Comparison of ENCODE assay signal across 8 mouse cellular contexts in the genomic region with DNA sequence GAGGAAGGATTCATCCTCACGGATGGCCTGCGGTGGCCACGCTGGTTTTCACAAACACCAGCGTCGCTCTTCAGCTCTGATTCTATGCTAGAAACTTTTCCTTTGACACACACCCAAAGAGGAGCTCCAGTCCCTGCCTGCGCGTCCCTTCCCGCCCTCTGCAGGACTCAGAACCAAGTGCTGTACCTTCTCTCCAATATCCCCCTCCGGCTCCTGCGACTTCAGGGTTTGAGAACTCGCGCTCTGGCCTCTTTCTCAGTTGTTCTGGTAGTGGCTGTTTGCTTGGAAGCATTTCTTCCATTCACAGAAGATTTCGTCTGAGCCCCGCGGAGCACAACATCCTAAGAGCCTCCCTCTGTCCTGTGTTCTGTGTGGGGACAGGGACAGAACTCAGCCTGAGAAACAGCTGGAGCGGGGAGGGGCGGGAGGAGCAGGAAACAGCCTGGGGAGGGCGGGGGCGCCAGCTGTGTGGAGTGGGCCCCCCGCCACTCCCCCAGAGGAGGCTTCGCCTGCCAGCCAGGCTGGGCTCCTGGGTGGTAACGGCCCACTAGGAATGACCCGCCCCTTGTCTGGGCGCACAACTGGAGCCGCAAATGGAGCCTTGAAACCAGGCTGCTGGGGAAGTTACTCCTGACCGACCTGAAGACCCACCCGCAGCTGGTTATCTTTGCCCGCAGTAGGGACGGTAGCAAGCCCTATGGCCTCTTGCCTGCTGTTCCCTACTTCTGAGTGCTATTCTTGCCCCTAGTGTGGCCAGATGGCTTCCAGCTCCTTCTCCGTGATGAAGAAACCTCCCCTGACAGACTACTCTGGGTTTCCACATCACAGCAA. TPM values are rescaled to one million over a fixed set of nuclear protein-coding genes. Genes with fewer than 3 reads are reported as not detected.
DNase-seq lines count a peak whose midpoint lies in the region; ATAC-seq and TF ChIP-seq lines count a peak whose summit lies in the region.

A gene (minus strand): TSS at position 392 of the 831 bp plus-strand sequence.

- peak; percentile 41 for DNase-seq in urinary bladder, postnatal 14 days (ENCODE audit: low spot score)
- no peak for DNase-seq in urinary bladder, postnatal 10 days (ENCODE audit: low spot score)
- peak; percentile 87 for DNase-seq in gastrocnemius, adult 2 months
- DNase-seq in hindbrain, embryonic 11.5 days (ENCODE audit: low spot score) = peak; percentile 21
- no peak for DNase-seq in liver, embryonic 13.5 days
- DNase-seq in neural tube, embryonic 10.5 days (ENCODE audit: extremely low spot score, low spot score) = peak; percentile 36
- no peak for DNase-seq in frontal cortex, postnatal 14 days (ENCODE audit: low spot score in 2 of 2)
- no peak for DNase-seq in right cerebral cortex, postnatal 14 days

- no peak within 1 kb of the TSS for H3K9ac ChIP-seq in hindbrain, embryonic 11.5 days (ENCODE audit: low read depth, low read length)
- no peak within 1 kb of the TSS for H3K9ac ChIP-seq in liver, embryonic 13.5 days

- H3K27me3 ChIP-seq in hindbrain, embryonic 11.5 days (ENCODE audit: control insufficient read depth, insufficient read depth, low read length) = no peaks in the 10 kb centered on the region; the same call in 1 of the 2 replicates
- H3K27me3 ChIP-seq in liver, embryonic 13.5 days = peaks cover 20% of the 10 kb centered on the region

- peak; percentile 12; the same call in 1 of the 2 replicates for TF ChIP-seq CTCF in gastrocnemius, adult 2 months (IDR thresholded peaks at IDR 0.05)

- H3K27ac ChIP-seq in gastrocnemius, adult 2 months = peak within 1 kb of the TSS; percentile 78
- H3K27ac ChIP-seq in hindbrain, embryonic 11.5 days (ENCODE audit: low read depth, low read length) = no peak within 1 kb of the TSS
- no peak within 1 kb of the TSS for H3K27ac ChIP-seq in liver, embryonic 13.5 days

- WGBS in hindbrain, embryonic 11.5 days = 12% methylated on average over 30 of the region's 30 CpGs
- 6% methylated on average over 30 of the region's 30 CpGs for WGBS in liver, embryonic 13.5 days (ENCODE audit: insufficient replicate concordance)

- no peaks in the 10 kb centered on the region for H3K36me3 ChIP-seq in hindbrain, embryonic 11.5 days (ENCODE audit: control insufficient read depth, insufficient read depth, low read length)
- H3K36me3 ChIP-seq in liver, embryonic 13.5 days = no peaks in the 10 kb centered on the region

- no peaks in the 10 kb centered on the region; the same call in none of the 2 replicates for H3K4me1 ChIP-seq in hindbrain, embryonic 11.5 days (replicated peaks; ENCODE audit: control insufficient read depth, insufficient read depth, low read length)
- 0 out of 2 replicates have a peak, but pooled peaks cover 3% of the 10 kb centered on the region for H3K4me1 ChIP-seq in liver, embryonic 13.5 days (replicated peaks)

- H3K9me3 ChIP-seq in hindbrain, embryonic 11.5 days (ENCODE audit: control insufficient read depth, low read length) = no peaks in the 10 kb centered on the region
- H3K9me3 ChIP-seq in liver, embryonic 13.5 days (replicated peaks) = no peaks in the 10 kb centered on the region

- ATAC-seq in hindbrain, embryonic 11.5 days (ENCODE audit: low FRiP score) = no peak
- 0 out of 2 replicates have a peak, but pooled peaks have one; percentile 26 for ATAC-seq in liver, embryonic 13.5 days (ENCODE audit: low read depth)

- peak within 1 kb of the TSS; percentile 72 for H3K4me3 ChIP-seq in gastrocnemius, adult 2 months
- no peak within 1 kb of the TSS; the same call in 1 of the 2 replicates for H3K4me3 ChIP-seq in hindbrain, embryonic 11.5 days (ENCODE audit: low read depth, low read length)
- peak within 1 kb of the TSS; percentile 10; the same call in 1 of the 2 replicates for H3K4me3 ChIP-seq in liver, embryonic 13.5 days (replicated peaks)

- intact Hi-C loops in gastrocnemius, adult 2 months (cut with DNase I) = no loop called here

- H3K4me2 ChIP-seq in hindbrain, embryonic 11.5 days (replicated peaks; ENCODE audit: low read depth, low read length) = peak within 1 kb of the TSS; percentile 20; the same call in 1 of the 2 replicates
- H3K4me2 ChIP-seq in liver, embryonic 13.5 days = peak within 1 kb of the TSS; percentile 32

RNA-seq across cellular contexts. Expression of the gene that starts here (rescaled TPM):
- 10 to 100 TPM; 10.8 to 17.1 TPM for total RNA-seq in gastrocnemius, adult 2 months (2021)
- 1.1 and 3.1 TPM in 2 replicates for polyA plus RNA-seq in hindbrain, embryonic 11.5 days (2014; fragmentation: Nextera tagmentation; extraction: Ambion mirVana)
- polyA plus RNA-seq in liver, embryonic 13.5 days (2015; fragmentation: Nextera tagmentation; extraction: Ambion mirVana) = 1.4 and 1.8 TPM in 2 replicates

Comparison
In these comparisons a context has a peak if more than half of its experiments do, and no peak if none do; other contexts are left out.
1. DNase-seq: peak in urinary bladder, postnatal 14 days (single experiment), gastrocnemius, adult 2 months (single experiment), hindbrain, embryonic 11.5 days (single experiment) and neural tube, embryonic 10.5 days (single experiment); none in urinary bladder, postnatal 10 days (single experiment), liver, embryonic 13.5 days (single experiment), frontal cortex, postnatal 14 days (0 of 2) and right cerebral cortex, postnatal 14 days (single experiment).